Mouse (Mus musculus) lung, postnatal 10 days (tissue): ENCODE data around the gene Naa35.

ENCODE experiments used
- DNase-seq: peaks from one replicate; pipeline ENCODE4 v3.0.0; 2021

Naa35 gene

DNA sequence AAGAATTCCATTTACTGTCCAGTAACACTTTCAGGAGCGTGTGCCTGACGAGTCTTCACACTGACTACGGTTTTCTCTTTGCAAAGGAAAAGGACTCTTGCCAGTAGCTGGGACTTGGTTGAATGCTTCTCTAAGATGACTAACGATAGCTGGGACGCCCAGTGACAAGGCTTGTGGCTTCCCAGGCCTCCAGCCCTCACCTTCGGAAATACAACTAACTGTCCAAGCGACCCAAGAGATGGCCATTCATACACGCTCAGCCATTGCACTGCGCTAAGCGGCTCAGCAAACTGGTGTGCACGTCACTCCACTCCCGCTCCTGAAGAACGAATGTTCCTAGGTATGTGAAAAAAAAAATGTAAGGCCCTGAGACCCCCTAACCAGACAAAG, 89.7 kb downstream of the Naa35 start:
- peak; percentile 17 for DNase-seq

DNA sequence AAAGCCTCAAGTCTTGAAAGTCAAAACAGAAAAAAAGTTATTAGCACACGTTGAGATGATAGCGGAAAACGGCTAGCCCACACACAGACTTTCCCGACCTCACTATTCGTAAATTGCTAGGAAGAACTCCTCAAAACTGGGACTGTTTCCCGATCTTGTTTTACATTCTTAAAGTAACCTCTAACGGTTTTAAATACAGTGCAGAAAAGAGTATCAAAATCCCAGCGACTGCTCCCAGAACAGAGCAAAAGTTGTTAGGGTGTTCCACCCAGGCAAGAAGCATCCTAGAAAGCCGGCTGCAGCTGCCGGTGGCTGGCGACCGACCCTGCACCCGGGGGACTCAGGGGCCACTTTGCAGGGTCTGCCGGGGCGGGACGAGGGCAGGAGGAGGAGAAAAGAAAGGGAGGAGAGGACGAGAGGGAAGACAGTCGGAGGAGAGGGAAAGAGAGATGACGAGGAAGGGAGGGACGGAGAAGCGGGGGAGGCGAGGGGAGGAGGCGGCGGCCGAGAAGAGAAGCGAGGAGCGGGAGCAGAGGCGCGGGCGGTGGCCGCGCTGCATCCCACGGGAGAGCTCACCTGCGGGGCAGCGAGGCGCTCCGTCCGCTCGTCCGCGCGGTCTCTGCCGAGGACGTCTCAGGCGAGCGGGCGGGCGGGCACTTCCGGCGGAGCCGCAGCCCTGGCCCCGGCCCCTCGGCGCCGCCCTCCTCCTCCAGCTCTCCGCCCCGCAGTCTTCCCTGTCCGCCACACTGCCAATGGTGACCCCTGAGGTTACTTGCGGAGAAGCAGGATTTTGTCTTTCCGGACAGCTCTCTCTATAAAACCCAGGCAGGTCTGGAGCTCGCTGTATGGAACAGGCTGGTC, 90.3 kb downstream of the Naa35 start, which contains the start of gene Golm1:
Golm1 (minus strand) TSS at position 661 of the 861 bp plus-strand sequence.
- DNase-seq: peak; percentile 84

- no peak for DNase-seq
Measured at GRCm38 (mm10) chr13:59676316-59677229, 91.5 kb downstream of the Naa35 start.

DNA sequence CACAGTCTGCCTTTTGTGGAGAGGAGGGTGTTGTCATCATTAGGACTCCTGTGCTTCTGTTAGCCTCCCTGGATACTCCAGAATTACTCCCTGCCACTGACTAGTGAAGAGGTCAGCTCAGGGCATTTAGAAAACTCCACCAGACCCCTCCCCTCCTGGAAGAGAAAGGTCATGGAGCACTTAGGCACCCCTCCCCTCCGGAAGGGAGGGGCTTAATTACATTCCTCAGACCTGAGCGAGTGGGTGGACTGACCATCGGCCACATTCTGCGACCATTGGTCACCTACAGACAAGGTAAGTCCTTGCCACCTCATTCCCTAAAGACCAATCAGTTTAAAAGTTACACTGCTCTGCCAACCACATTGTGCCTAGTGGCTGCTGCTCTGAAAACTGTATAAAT, 94.2 kb downstream of the Naa35 start:
- no peak for DNase-seq

DNA sequence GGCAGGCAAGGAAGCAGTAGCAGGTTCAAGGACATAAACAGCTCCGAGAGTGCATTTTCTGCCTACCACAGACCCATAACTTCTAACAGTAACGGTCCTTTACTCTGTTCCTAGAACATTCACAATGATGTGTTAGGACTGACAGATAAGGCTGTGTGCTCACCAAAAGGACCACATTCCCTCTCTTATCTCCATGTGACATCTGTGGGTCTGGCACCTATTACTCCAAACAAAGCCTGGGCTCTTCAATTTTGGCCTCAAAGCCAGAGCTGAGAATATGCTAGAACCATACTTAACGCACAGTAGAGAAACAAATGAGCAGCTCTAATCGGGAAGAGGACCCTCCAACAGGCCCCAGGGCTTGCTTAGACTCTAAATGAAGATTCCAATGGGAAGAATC, 94.8 kb downstream of the Naa35 start:
- DNase-seq: no peak

- no peak for DNase-seq
Measured at GRCm38 (mm10) chr13:59682629-59683028, 97.6 kb downstream of the Naa35 start.

DNA sequence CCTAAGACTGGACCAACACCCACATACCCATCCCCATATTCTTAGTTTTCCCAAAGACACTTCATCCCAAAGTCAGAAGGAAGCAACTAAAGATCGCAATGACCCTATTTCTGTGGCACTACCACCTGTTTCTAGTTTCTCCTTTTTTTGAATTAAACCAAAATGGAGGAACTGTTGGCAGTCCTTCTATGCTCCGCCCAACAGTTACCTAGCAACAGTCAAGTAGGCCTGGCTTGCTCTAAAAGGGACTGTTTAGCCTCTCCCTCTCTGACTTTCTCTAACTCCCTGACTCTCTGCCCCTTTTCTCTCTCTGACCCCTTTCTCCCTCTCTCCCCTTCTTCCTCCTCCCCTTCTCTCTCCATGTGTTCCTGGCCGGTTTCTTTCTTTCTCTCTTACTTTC, 100.2 kb downstream of the Naa35 start:
- no peak for DNase-seq
